Mouse (Mus musculus) c-Kit-negative CD71-positive TER-119-positive erythroid progenitor cells, embryonic 14.5 days (primary cell): ENCODE data around the gene Them7.

ENCODE experiments used
- DNase-seq: peaks from one replicate; pipeline ENCODE4 v3.0.0-alpha.2; 2013; ENCODE audit warnings: low read depth, low spot score

The Them7 gene

GRCm38 (mm10) chr2:105416046-105416659, 192.0 kb downstream of the Them7 start:
- DNase-seq = no peak

GRCm38 (mm10) chr2:105416660-105417348, 192.7 kb downstream of the Them7 start:
- DNase-seq = no peak

DNA sequence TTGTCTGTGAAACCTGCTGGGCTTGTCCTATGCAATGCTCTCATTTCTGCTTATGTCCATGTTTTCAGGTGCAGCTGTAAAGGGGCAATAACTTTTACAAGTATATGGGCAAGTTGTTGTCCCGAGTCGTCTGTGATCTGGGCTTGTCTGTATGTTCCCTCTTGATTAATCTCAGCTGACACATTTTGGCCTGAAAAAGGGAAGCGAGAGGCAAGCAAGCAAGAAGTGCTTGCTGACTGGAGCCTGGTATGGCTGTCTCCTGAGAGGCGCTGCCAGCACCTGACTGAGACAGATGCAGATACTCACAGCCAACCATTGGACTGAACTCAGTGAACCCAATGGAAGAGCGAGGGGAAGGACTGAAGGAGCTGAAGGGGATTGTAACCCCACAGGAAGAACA, 193.5 kb downstream of the Them7 start:
- DNase-seq = no peak

DNA sequence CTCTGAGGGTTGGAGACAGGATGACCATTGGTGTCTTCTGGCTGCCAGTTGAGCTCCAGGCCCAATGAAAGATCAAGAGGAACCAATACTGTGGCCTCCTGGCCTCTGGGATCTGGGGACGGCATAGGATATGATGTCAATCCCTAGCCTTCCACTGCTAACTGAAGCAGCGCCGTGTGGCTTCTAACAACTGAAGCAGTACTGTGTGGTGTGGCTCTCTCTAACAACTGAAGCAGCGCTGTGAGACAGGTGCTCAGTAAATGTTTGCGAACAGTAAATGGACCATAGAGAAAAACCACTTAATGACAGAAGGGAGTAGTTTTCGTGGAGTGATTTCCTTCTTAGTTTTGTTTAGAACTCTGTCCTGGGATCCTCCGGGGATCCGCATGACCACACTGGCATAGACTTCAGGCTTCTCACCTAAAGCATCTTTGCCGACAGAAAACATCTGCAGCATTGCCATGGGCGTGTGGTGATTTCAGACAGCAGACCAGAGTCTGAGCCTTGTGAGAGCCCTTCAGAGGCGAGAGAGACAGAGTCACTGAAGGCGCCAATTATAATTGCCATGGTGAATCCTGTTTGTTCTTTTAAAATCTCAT, 194.6 kb downstream of the Them7 start:
- no peak for DNase-seq

DNA sequence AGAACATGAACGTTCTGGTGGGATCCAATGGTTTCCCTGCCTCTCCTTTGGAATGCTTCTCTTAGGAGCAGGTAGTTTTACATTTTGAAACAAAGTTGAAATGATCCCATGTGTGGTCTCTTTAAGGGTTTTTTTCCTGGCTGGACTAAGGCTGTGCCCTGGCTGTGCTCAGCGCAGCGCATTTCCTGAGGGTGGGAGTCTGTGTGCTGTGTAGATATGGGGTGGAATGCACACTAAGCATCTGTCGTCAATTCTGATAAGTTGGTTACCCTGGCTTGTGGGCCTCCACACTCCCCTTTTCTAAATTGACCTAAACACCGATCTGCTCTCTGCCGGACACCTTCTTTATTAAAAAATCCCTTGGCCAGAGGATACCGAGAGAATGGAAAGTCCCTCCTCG, 203.3 kb downstream of the Them7 start:
- DNase-seq = no peak

DNA sequence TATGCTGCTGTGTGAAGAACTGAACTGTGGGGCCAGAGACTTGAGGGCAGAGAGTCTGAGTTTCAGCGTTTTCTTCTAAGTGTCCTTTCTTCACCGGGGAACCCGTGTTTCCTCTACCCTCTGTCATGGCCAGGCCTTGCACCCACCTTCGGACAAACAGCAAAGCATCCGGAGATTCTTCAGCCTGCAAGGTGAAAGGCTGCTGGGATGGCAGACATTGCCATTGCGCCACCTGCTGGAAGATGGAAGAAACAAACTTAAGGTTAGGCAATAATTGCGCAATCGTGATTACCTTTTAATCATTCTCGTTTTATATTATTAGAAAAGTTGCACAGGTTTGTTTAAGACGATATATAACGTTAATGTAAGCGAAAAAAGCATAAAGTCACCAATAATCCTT, 203.9 kb downstream of the Them7 start:
- peak; percentile 36 for DNase-seq

DNA sequence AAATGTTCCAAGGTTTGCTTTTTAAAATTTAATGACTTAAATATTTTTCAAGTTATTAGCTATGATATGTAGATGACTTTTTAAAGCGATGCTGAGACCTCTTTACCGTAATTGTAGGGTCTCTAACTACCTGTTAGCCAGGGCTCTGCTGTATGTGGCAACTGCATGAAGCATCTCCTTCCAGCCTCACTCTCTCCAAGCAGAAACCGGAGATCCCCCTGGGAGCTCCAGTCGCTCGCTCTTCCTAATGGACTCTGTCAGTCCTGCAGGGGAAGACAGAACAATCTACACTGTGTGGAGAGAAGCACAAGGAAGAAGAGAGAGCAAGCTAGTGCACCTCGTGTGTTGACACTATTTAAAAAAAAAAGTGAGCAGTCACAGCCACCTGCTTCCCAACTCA, 204.3 kb downstream of the Them7 start:
- DNase-seq = no peak
